Mouse (Mus musculus) kidney, adult 2 months (tissue): Measurements from ENCODE around the gene Idh2. TPM values are rescaled to one million over a fixed set of nuclear protein-coding genes. Genes with fewer than 3 reads are reported as not detected.
"Not testable (repeated sequence)": the region's sequence is repeated elsewhere in the genome, so short reads cannot be mapped to it uniquely, and the experiment has no call there.

Experiments
- DNase-seq: peaks from one replicate; pipeline ENCODE4 v3.0.0; 2021
- H3K27ac ChIP-seq: fragments of 200-500 bp; 2 replicates; pipeline ENCODE4 v1.5.1; 2012; ENCODE audit warnings: low read depth, low read length, control low read depth, inconsistent platforms; ENCODE audit not compliant: insufficient read depth
- H3K27me3 ChIP-seq: fragments of 200-500 bp; replicated peaks from 2 replicates; pipeline ENCODE4 v1.6.1; 2012; ENCODE audit warnings: mild to moderate bottlenecking, moderate library complexity, low read length, inconsistent platforms; ENCODE audit not compliant: control insufficient read depth, insufficient read depth
- H3K36me3 ChIP-seq: fragments of 200-500 bp; 2 replicates; pipeline ENCODE4 v1.6.1; 2012; ENCODE audit warnings: mild to moderate bottlenecking, moderate library complexity, low read length, inconsistent platforms; ENCODE audit not compliant: control insufficient read depth, insufficient read depth
- H3K4me1 ChIP-seq: fragments of 200-500 bp; 2 replicates; pipeline ENCODE4 v1.6.1; 2011; ENCODE audit warnings: low read length; ENCODE audit not compliant: control insufficient read depth, insufficient read depth
- H3K4me3 ChIP-seq: fragments of 200-500 bp; 2 replicates; pipeline ENCODE4 v1.5.1; 2011; ENCODE audit warnings: mild to moderate bottlenecking, low read depth, low read length, control low read depth; ENCODE audit not compliant: insufficient read depth
- CTCF ChIP-seq: fragments of 200-500 bp; conservative IDR thresholded peaks from 2 replicates; pipeline ENCODE4 v1.5.1; 2011; ENCODE audit warnings: low read depth, mild to moderate bottlenecking, control low read depth, low read length, moderate library complexity, mixed read lengths; ENCODE audit not compliant: insufficient read depth, insufficient read length
- POLR2A ChIP-seq: fragments of 200-500 bp; IDR thresholded peaks from one replicate; pipeline ENCODE4 v1.6.1; 2011; ENCODE audit warnings: low read depth, low read length, control low read depth
- WGBS: fragments of 180-500 bp; shearing (Covaris S2); methylation state at CpG from one replicate; pipeline ENCODE4 v1.1.7; 2018; 5-methylcytosine and 5-hydroxymethylcytosine counted together
- polyA plus RNA-seq: library from polyadenylated mRNA; depleted of rRNA; stranded (reverse); fragments of >200 nt; gene quantifications from 2 replicates; pipeline ENCODE4 v1.2.3, GENCODE M21; 2012

Gene Idh2
- polyA plus RNA-seq, 1 experiment: 688 TPM

DNA sequence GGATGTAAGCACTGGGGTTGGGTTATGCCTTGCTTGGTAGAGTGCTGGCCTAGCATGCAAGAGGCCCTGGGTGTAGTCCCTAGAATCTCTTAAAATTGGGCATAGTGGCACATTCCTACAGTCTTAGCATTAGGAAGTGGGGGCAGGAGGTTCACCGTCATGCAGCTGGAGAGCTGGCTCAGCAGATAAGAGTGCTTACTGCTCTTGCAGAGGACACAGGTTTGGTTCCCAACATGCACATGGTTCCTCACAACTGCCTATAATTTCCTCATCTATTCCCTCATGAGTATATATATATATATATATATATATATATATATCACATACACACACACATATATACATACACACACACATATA is 20.0 kb upstream of the Idh2 start:
- 30% methylated on average over 1 of the region's 1 CpGs for WGBS
- no peak for DNase-seq
- TF ChIP-seq POLR2A: no peak
- no peak for TF ChIP-seq CTCF

DNA sequence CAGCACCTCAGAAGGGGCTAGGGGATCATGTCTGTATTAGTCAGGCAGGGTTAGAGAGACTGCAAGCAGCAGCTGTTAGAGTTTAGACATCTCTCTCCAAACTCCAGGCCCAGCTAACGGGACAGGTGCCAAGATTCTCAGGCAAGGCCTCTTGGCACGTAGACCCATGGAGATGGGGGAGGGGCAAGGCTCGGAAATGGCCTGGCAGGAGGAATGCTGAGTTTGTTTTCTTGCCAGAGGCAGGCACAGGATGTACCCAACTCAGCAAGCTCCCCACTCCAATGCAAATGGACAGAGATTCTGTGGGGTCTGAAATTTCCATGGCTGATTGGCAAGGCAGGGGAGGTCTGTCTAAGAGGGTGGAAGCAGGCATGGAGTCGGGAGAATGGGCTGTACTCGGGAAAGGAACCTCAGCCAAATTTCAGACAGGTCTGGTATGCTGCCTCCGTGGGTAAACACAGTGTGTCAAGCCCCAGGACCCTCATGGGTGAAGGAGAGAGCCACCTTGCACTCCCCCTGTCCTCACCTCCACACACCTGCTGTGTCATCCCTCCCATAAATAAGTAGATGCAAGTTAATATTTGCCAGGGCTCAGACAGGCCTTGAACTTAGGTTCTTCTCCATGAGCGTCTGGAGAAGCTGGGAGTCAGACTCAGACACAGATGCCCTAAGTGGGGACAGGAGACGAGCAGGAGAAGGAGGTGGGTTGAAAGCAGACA is 19.4 kb upstream of the Idh2 start:
- Histone ChIP-seq H3K36me3 (no peaks in the 10 kb centered on the region), H3K27ac (peak overlapping the region; percentile 94), H3K27me3 (no peaks in the 10 kb centered on the region), H3K4me3 (no peak overlapping the region), H3K4me1 (peaks cover 20% of the 10 kb centered on the region)
- TF ChIP-seq CTCF (no peak), POLR2A (no peak)
- WGBS: 9% methylated on average over 8 of the region's 8 CpGs
- DNase-seq: peak; percentile 98

More for the DNA sequence above, 20.0 kb upstream of the Idh2 start:
- no peaks in the 10 kb centered on the region for H3K27me3 ChIP-seq
- H3K36me3 ChIP-seq: no peaks in the 10 kb centered on the region
- H3K4me3 ChIP-seq: no peak overlapping the region
- peak overlapping the region; percentile 94 for H3K27ac ChIP-seq
- peaks cover 16% of the 10 kb centered on the region for H3K4me1 ChIP-seq

DNA sequence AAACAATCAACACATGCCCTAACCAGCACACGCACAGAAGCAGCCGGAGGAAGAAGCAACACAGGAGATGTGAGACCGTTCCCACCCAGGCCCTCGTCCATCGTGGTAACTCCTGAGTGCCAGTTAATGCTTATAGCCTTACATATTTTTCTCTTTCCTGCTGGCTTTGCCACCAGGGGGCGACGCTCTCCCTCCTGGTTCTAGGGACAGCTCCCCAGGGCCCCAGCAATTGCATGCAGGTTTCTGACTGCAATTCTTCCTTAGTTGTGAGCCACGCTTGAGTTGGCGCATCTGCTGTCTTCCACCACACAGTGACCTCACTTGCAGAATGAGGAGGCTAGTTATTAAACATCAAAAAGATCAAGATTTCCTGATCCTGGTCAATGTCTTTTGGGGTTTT is 17.3 kb upstream of the Idh2 start:
- Histone ChIP-seq H3K36me3 (no peaks in the 10 kb centered on the region), H3K4me3 (no peak overlapping the region), H3K4me1 (peaks cover 23% of the 10 kb centered on the region), H3K27me3 (no peaks in the 10 kb centered on the region), H3K27ac (no peak overlapping the region)
- peak; percentile 75 for TF ChIP-seq CTCF
- no peak for TF ChIP-seq POLR2A
- WGBS: 54% methylated on average over 9 of the region's 9 CpGs
- peak; percentile 69 for DNase-seq

DNA sequence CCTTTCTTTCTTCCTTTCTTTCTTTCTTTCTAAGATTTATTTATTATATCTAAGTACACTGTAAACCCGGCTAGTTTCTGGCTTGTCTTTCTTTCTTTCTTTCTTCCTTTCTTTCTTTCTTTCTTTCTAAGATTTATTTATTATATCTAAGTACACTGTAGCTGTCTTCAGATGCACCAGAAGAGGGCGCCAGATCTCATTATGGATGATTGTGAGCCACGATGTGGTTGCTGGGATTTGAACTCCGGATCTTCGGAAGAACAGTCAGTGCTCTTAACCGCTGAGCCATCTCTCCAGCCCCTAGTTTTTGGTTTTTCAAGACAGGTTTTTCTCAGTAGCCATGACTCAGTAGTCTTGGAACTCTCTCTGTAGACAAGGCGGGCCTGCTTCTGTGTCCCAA is 16.1 kb upstream of the Idh2 start:
- H3K4me3 ChIP-seq, H3K27me3 ChIP-seq, DNase-seq, H3K27ac ChIP-seq, H3K36me3 ChIP-seq: not testable (repeated sequence)
- H3K4me1 ChIP-seq: peaks cover 23% of the 10 kb centered on the region
- WGBS: 70% methylated on average over 7 of the region's 7 CpGs

DNA sequence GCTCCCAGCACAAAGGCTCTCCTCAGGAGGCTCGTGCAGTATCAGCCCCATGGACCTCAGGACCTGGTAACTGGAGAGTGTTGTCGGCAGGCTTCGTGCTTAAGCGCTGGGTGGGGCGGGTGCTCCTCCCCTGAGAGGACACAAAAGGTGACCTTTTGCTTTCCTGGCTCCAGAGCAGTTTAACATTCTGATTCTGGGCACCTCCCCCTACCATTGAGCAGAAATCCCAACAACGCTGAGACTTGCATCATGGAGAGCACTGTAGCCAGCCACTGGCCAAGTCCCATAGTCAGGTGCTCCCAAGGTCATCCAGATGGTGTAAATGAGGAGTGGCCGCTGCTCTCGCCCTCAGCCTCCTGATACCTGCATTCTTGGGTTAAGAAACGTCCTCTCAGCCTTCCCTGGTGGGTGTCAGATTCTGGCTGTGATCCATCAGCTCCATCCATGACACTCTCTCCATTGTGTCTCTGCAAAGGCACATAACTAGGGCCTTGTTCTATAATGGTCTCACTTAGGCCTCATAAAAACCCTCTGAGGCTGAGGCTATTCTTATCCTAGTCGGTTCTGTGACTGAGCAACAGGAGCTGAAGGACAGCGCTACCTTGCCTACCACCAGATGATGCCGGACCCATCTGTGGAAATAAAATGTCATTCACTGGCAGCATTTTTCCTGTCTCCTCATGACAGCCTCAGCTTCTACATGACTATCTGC is 15.3 kb upstream of the Idh2 start:
- Histone ChIP-seq H3K4me3 (no peak overlapping the region), H3K27me3 (no peaks in the 10 kb centered on the region), H3K36me3 (no peaks in the 10 kb centered on the region), H3K27ac (peak overlapping the region; percentile 48), H3K4me1 (peaks cover 23% of the 10 kb centered on the region)
- DNase-seq: peak; percentile 70
- TF ChIP-seq CTCF (no peak), POLR2A (no peak)
- WGBS: 43% methylated on average over 12 of the region's 12 CpGs

DNA sequence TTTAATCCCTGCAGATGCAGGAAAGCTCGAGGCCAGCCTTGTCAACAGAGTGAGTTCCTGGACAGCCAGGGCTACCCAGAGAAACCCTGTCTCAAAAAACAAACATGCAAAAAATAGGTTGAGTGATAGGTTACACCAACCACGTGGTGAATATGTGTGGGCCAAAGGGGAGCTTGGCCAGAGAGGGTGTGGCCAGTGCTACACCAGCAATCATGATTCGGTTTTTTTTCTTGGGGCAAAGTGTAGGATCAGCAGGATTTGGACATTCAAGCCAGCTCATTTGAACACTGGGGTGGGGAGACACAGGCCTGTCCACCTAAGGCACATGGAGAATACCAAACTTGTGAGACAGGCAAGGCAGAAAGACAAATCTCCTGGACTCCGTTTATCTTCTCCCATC is 14.1 kb upstream of the Idh2 start:
- TF ChIP-seq CTCF: no peak
- TF ChIP-seq POLR2A: no peak
- no peak overlapping the region; the same call in 1 of the 2 replicates for H3K27ac ChIP-seq

DNA sequence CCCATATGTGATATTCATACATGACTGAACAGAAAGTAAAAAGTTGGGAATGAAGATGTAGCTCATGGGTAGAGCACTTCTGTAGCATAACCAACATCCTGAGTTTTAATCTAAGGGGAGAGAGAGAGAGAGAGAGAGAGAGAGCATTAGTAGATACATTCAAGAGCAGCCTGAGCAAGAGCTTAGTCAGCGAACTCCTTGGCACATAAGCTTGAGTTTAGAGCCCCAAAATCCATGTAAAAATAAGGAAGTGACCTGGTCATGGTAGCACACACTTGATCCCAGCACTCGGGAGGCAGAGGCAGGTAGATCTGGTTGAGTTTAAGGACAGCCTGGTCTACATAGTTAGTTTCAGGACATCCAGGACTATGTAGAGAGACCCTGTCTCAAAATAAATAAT is 8.5 kb upstream of the Idh2 start:
- no peak for DNase-seq
- WGBS: 92% methylated on average over 2 of the region's 2 CpGs
- Histone ChIP-seq H3K4me3 (no peak overlapping the region), H3K36me3 (no peaks in the 10 kb centered on the region), H3K4me1 (peaks cover 10% of the 10 kb centered on the region; the same call in 1 of the 2 replicates), H3K27me3 (no peaks in the 10 kb centered on the region), H3K27ac (no peak overlapping the region)
- TF ChIP-seq POLR2A (no peak), CTCF (no peak)

More for the DNA sequence above, 14.1 kb upstream of the Idh2 start:
- no peaks in the 10 kb centered on the region for H3K36me3 ChIP-seq
- DNase-seq: peak; percentile 73
- no peaks in the 10 kb centered on the region for H3K27me3 ChIP-seq
- WGBS: 54% methylated on average over 4 of the region's 4 CpGs
- peaks cover 15% of the 10 kb centered on the region for H3K4me1 ChIP-seq
- no peak overlapping the region for H3K4me3 ChIP-seq

DNA sequence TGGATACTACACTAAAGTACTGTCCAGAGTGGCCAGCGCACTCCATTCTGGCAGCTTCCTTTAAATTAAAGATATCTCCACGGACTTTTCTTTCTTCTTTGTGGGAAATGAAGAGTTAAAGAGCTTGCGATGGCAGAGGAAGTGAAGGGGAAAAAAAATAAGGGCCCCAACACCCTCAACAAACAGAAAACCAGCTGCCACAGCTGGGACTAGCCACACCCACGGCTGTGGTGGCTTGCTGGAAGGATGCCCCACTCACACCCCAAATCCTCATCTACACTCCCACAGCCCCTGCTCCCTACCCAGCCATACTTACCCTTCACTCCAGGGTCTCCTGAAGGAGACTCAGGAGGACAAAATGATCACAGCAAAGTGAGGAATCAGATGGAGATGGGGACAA is 7.9 kb upstream of the Idh2 start:
- H3K27ac ChIP-seq: no peak overlapping the region
- no peaks in the 10 kb centered on the region for H3K27me3 ChIP-seq
- H3K4me1 ChIP-seq: peaks cover 10% of the 10 kb centered on the region; the same call in 1 of the 2 replicates
- 51% methylated on average over 4 of the region's 4 CpGs for WGBS
- H3K4me3 ChIP-seq: no peak overlapping the region
- DNase-seq: no peak
- TF ChIP-seq POLR2A: no peak
- no peak for TF ChIP-seq CTCF
- no peaks in the 10 kb centered on the region for H3K36me3 ChIP-seq
